In genomic region chr11:74408587-74409446, GRCm38 (mm10) we compare ENCODE assay signal across 9 mouse cellular contexts. TPM values are rescaled to one million over a fixed set of nuclear protein-coding genes. Genes with fewer than 3 reads are reported as not detected.
DNase-seq lines count a peak whose midpoint lies in the region; ATAC-seq and TF ChIP-seq lines count a peak whose summit lies in the region.
"Had no signal": no experiment of that assay in that cellular context is flagged by ENCODE, and none has a peak within 500 bp of the region (broad histone marks: within the 10 kb centered on the region; RNA-seq: fewer than 3 reads in every experiment).

No protein-coding gene starts in this region.

- peak; percentile 67; the same call in 1 of the 2 replicates for TF ChIP-seq EP300 in heart, adult 2 months (IDR thresholded peaks at IDR 0.05; ENCODE audit: insufficient read depth, low read depth, low read length)

- intact Hi-C loops in heart, adult 2 months (cut with DNase I): no loop called here

- no peak for TF ChIP-seq CTCF in heart, adult 2 months (IDR thresholded peaks at IDR 0.05)

- peaks cover 18% of the 10 kb centered on the region for H3K4me1 ChIP-seq in embryonic facial prominence, embryonic 14.5 days (ENCODE audit: control insufficient read depth, insufficient read depth, low read length)
- H3K4me1 ChIP-seq in heart, adult 2 months (ENCODE audit: control insufficient read depth, insufficient read depth, low read length): peaks cover 12% of the 10 kb centered on the region
- H3K4me1 ChIP-seq in limb, embryonic 11.5 days (ENCODE audit: control insufficient read depth, insufficient read depth, low read length): peaks cover 13% of the 10 kb centered on the region
- peaks cover 26% of the 10 kb centered on the region for H3K4me1 ChIP-seq in neural tube, embryonic 13.5 days (replicated peaks)

- 53% methylated on average over 4 of the region's 4 CpGs for WGBS in embryonic facial prominence, embryonic 14.5 days
- 52% methylated on average over 4 of the region's 4 CpGs for WGBS in heart, adult 2 months
- WGBS in limb, embryonic 11.5 days: 70% methylated on average over 4 of the region's 4 CpGs
- WGBS in neural tube, embryonic 13.5 days: 61% methylated on average over 4 of the region's 4 CpGs

- DNase-seq in embryo, embryonic 11.5 days (ENCODE audit: low read depth, low spot score): peak; percentile 11
- no peak for DNase-seq in embryo, embryonic 10.5 days (ENCODE audit: low spot score)
- peak; percentile 93 for DNase-seq in embryonic facial prominence, embryonic 14.5 days (ENCODE audit: low spot score)
- peak; percentile 84 to 91 for DNase-seq in heart, adult 2 months
- DNase-seq in kidney, adult 8-10 months: peak; percentile 88 to 90
- peak; percentile 44 for DNase-seq in limb, embryonic 11.5 days (ENCODE audit: low spot score)
- peak; percentile 12 to 36 for DNase-seq in thymus, postnatal 10 days (ENCODE audit: low spot score in 2 of 2)

- no peaks in the 10 kb centered on the region for H3K9me3 ChIP-seq in embryonic facial prominence, embryonic 14.5 days (ENCODE audit: control insufficient read depth, low read length)
- H3K9me3 ChIP-seq in limb, embryonic 11.5 days (ENCODE audit: control insufficient read depth, low read length): no peaks in the 10 kb centered on the region
- H3K9me3 ChIP-seq in neural tube, embryonic 13.5 days: no peaks in the 10 kb centered on the region

- no peaks in the 10 kb centered on the region for H3K27me3 ChIP-seq in embryonic facial prominence, embryonic 14.5 days (replicated peaks; ENCODE audit: control insufficient read depth, insufficient read depth, low read length)
- H3K27me3 ChIP-seq in heart, adult 2 months (ENCODE audit: control insufficient read depth, insufficient read depth, low read length): no peaks in the 10 kb centered on the region
- no peaks in the 10 kb centered on the region for H3K27me3 ChIP-seq in limb, embryonic 11.5 days (ENCODE audit: control insufficient read depth, insufficient read depth, low read length)
- H3K27me3 ChIP-seq in neural tube, embryonic 13.5 days: no peaks in the 10 kb centered on the region
- H3K27me3 ChIP-seq: CH12.LX had no signal

- no peak overlapping the region for H3K9ac ChIP-seq in embryonic facial prominence, embryonic 14.5 days (ENCODE audit: low read depth, low read length)
- H3K9ac ChIP-seq in heart, adult 2 months (ENCODE audit: low read depth, low read length): no peak overlapping the region
- no peak overlapping the region for H3K9ac ChIP-seq in limb, embryonic 11.5 days (ENCODE audit: low read length)
- no peak overlapping the region for H3K9ac ChIP-seq in neural tube, embryonic 13.5 days

- H3K4me2 ChIP-seq in embryonic facial prominence, embryonic 14.5 days (ENCODE audit: low read depth, low read length): no peak overlapping the region
- H3K4me2 ChIP-seq in limb, embryonic 11.5 days (ENCODE audit: low read depth, severe bottlenecking): no peak overlapping the region
- no peak overlapping the region for H3K4me2 ChIP-seq in neural tube, embryonic 13.5 days

- no peak overlapping the region for H3K4me3 ChIP-seq in embryonic facial prominence, embryonic 14.5 days (ENCODE audit: low read depth, low read length)
- no peak overlapping the region for H3K4me3 ChIP-seq in heart, adult 2 months
- no peak overlapping the region for H3K4me3 ChIP-seq in limb, embryonic 11.5 days (ENCODE audit: low read depth, low read length)
- H3K4me3 ChIP-seq in neural tube, embryonic 13.5 days: no peak overlapping the region

- H3K27ac ChIP-seq in embryonic facial prominence, embryonic 14.5 days (replicated peaks; ENCODE audit: low read depth, low read length): no peak overlapping the region; the same call in 1 of the 2 replicates
- peak overlapping the region; percentile 51 for H3K27ac ChIP-seq in heart, adult 2 months
- H3K27ac ChIP-seq in limb, embryonic 11.5 days (replicated peaks; ENCODE audit: low read depth, low read length): no peak overlapping the region
- H3K27ac ChIP-seq in neural tube, embryonic 13.5 days (replicated peaks): peak overlapping the region; percentile 81

- no peak for TF ChIP-seq POLR2A in heart, adult 2 months (IDR thresholded peaks at IDR 0.05; ENCODE audit: insufficient read depth, low read depth, low read length)

- peak; percentile 87 for ATAC-seq in embryonic facial prominence, embryonic 14.5 days (ENCODE audit: low read depth)
- ATAC-seq in limb, embryonic 11.5 days (ENCODE audit: insufficient number of reproducible peaks, low FRiP score, low TSS enrichment, low read depth): 0 out of 2 replicates have a peak, but pooled peaks have one; percentile 38
- peak; percentile 86 for ATAC-seq in neural tube, embryonic 13.5 days (ENCODE audit: low read depth)

- no peaks in the 10 kb centered on the region for H3K36me3 ChIP-seq in embryonic facial prominence, embryonic 14.5 days (ENCODE audit: control insufficient read depth, insufficient read depth, low read length)
- H3K36me3 ChIP-seq in heart, adult 2 months (ENCODE audit: control insufficient read depth, insufficient read depth, low read length): no peaks in the 10 kb centered on the region; the same call in 1 of the 2 replicates
- no peaks in the 10 kb centered on the region for H3K36me3 ChIP-seq in limb, embryonic 11.5 days (ENCODE audit: control insufficient read depth, insufficient read depth, low read length)
- peaks cover 17% of the 10 kb centered on the region; the same call in 1 of the 2 replicates for H3K36me3 ChIP-seq in neural tube, embryonic 13.5 days

- no peaks in the 10 kb centered on the region for H3K79me2 ChIP-seq in heart, adult 2 months (replicated peaks; ENCODE audit: control insufficient read depth, insufficient read depth, low read length)

RNA-seq across cellular contexts. Expression of gene Olfr412, which starts 46.9 kb away (rescaled TPM):
- polyA plus RNA-seq in embryonic facial prominence, embryonic 14.5 days (2014; fragmentation: Nextera tagmentation; extraction: Ambion mirVana): not detected in 2 replicates
- not detected for total RNA-seq in heart, adult 2 months (2021)
- not detected in 2 replicates for polyA plus RNA-seq in heart, adult 2 months (2012; rRNA removed)
- polyA plus RNA-seq in limb, embryonic 11.5 days (2014; fragmentation: Nextera tagmentation; extraction: Ambion mirVana): not detected in 2 replicates
- polyA plus RNA-seq in neural tube, embryonic 13.5 days (2015; fragmentation: Nextera tagmentation; extraction: Ambion mirVana): not detected in 2 replicates
- total RNA-seq: CH12.LX had no signal

RNA-seq across cellular contexts. Expression of gene Olfr411, which starts 56.4 kb away (rescaled TPM):
- polyA plus RNA-seq in embryonic facial prominence, embryonic 14.5 days (2014; fragmentation: Nextera tagmentation; extraction: Ambion mirVana): 0.20 TPM in 1 of 2 replicates, not detected in the other
- total RNA-seq in heart, adult 2 months (2021): not detected
- polyA plus RNA-seq in heart, adult 2 months (2012; rRNA removed): not detected in 2 replicates
- not detected in 2 replicates for polyA plus RNA-seq in limb, embryonic 11.5 days (2014; fragmentation: Nextera tagmentation; extraction: Ambion mirVana)
- not detected in 2 replicates for polyA plus RNA-seq in neural tube, embryonic 13.5 days (2015; fragmentation: Nextera tagmentation; extraction: Ambion mirVana)
- total RNA-seq: CH12.LX had no signal

Comparison
In these comparisons a context has a peak if more than half of its experiments do, and no peak if none do; other contexts are left out.
1. H3K27ac ChIP-seq: peak in heart, adult 2 months (single experiment) and neural tube, embryonic 13.5 days (single experiment); none in embryonic facial prominence, embryonic 14.5 days (single experiment) and limb, embryonic 11.5 days (single experiment).
2. Peak in every context shown above with its lines, with median percentiles within 50 percentile points of each other: ATAC-seq.